Mouse (Mus musculus): ENCODE results near the gene Frs3.
A peak's percentile ranks its signal among the peaks of the same experiment; 100 is the strongest.

Frs3 gene

GRCm38 (mm10) chr17:47737271-47738065, 48.6 kb downstream of the Frs3 start:
- peak; percentile 57 for DNase-seq

- peak; percentile 60 for DNase-seq
Measured at GRCm38 (mm10) chr17:47738066-47738878, 49.4 kb downstream of the Frs3 start.

GRCm38 (mm10) chr17:47738879-47739798, 50.3 kb downstream of the Frs3 start:
- DNase-seq, result peak; percentile 52

GRCm38 (mm10) chr17:47740186-47740585, 51.4 kb downstream of the Frs3 start:
- no peak for DNase-seq

- peak; percentile 30 for DNase-seq
Measured at GRCm38 (mm10) chr17:47742991-47743734, 54.3 kb downstream of the Frs3 start.

- no peak for DNase-seq
Measured at GRCm38 (mm10) chr17:47744086-47744485, 55.3 kb downstream of the Frs3 start.

- peak; percentile 30 for DNase-seq
Measured at GRCm38 (mm10) chr17:47744746-47745368, 56.0 kb downstream of the Frs3 start.

GRCm38 (mm10) chr17:47748791-47749553, 60.1 kb downstream of the Frs3 start:
- no peak for DNase-seq

- DNase-seq, result no peak
Measured at GRCm38 (mm10) chr17:47749626-47750025, 60.8 kb downstream of the Frs3 start.

- no peak for DNase-seq
Measured at GRCm38 (mm10) chr17:47750101-47750500, 61.3 kb downstream of the Frs3 start.

- DNase-seq, result no peak
Measured at GRCm38 (mm10) chr17:47751811-47752210, 63.0 kb downstream of the Frs3 start.

GRCm38 (mm10) chr17:47753130-47753775, 64.4 kb downstream of the Frs3 start:
- no peak for DNase-seq

All from thymus, postnatal 25 days (tissue).